Mouse (Mus musculus): ENCODE measurements at regions not wholly inside any gene's neighbourhood (a gene's known extent, or its start where the extent isn't known, plus 50 kb on each side); places are given as distances from the start of the nearest gene placed in this dataset.
A peak's percentile ranks its signal among the peaks of the same experiment; 100 is the strongest.
"Not testable (repeated sequence)": the region's sequence is repeated elsewhere in the genome, so short reads cannot be mapped to it uniquely, and the experiment has no call there.

- no peak overlapping the region for H3K4me3 ChIP-seq
- no peak overlapping the region for H3K27ac ChIP-seq
- H3K9me3 ChIP-seq (replicated peaks), result no peaks in the 10 kb centered on the region
- no peaks in the 10 kb centered on the region for H3K27me3 ChIP-seq (replicated peaks)
- no peak overlapping the region for H3K4me2 ChIP-seq
- H3K9ac ChIP-seq, result no peak overlapping the region
- no peaks in the 10 kb centered on the region for H3K36me3 ChIP-seq
- WGBS (ENCODE audit: insufficient replicate concordance), result 64% methylated on average over 8 of the region's 8 CpGs
- ATAC-seq, result no peak
- peaks cover 9% of the 10 kb centered on the region; the same call in 1 of the 2 replicates for H3K4me1 ChIP-seq
These were observed 176.7 kb upstream of the Serp2 start for GRCm38 (mm10) chr14:76733258-76733823.

GRCm38 (mm10) chr14:76731096-76731986 is 174.7 kb upstream of the Serp2 start:
- H3K4me2 ChIP-seq, result no peak overlapping the region
- H3K4me3 ChIP-seq, result no peak overlapping the region
- H3K27ac ChIP-seq, result no peak overlapping the region
- WGBS (ENCODE audit: insufficient replicate concordance), result 62% methylated on average over 19 of the region's 19 CpGs
- no peaks in the 10 kb centered on the region for H3K27me3 ChIP-seq (replicated peaks)
- no peaks in the 10 kb centered on the region for H3K36me3 ChIP-seq
- peaks cover 9% of the 10 kb centered on the region; the same call in 1 of the 2 replicates for H3K4me1 ChIP-seq
- H3K9ac ChIP-seq, result no peak overlapping the region
- H3K9me3 ChIP-seq (replicated peaks), result no peaks in the 10 kb centered on the region
- ATAC-seq, result no peak

- WGBS (ENCODE audit: insufficient replicate concordance), result 45% methylated on average over 2 of the region's 2 CpGs
- Histone ChIP-seq H3K9me3 (replicated peaks) (no peaks in the 10 kb centered on the region), H3K4me1 (peaks cover 5% of the 10 kb centered on the region; the same call in 1 of the 2 replicates), H3K27ac (no peak overlapping the region), H3K9ac (no peak overlapping the region), H3K27me3 (replicated peaks) (no peaks in the 10 kb centered on the region), H3K36me3 (no peaks in the 10 kb centered on the region), H3K4me2 (no peak overlapping the region), H3K4me3 (no peak overlapping the region)
- no peak for ATAC-seq
These were observed 169.2 kb upstream of the Serp2 start for GRCm38 (mm10) chr14:76725844-76726243.

- not testable (repeated sequence) for H3K36me3 ChIP-seq; H3K9me3 ChIP-seq (replicated peaks); ATAC-seq; H3K4me3 ChIP-seq; H3K4me2 ChIP-seq; H3K27ac ChIP-seq; H3K9ac ChIP-seq; H3K27me3 ChIP-seq (replicated peaks); H3K4me1 ChIP-seq
- WGBS (ENCODE audit: insufficient replicate concordance), result 75% methylated on average over 4 of the region's 4 CpGs
These were observed 168.5 kb upstream of the Serp2 start for GRCm38 (mm10) chr14:76725231-76725630.

- WGBS (ENCODE audit: insufficient replicate concordance), result 64% methylated on average over 8 of the region's 8 CpGs
- H3K4me1 ChIP-seq, result peaks cover 5% of the 10 kb centered on the region; the same call in 1 of the 2 replicates
- H3K4me3 ChIP-seq, result no peak overlapping the region
- H3K9me3 ChIP-seq (replicated peaks), result no peaks in the 10 kb centered on the region
- no peak overlapping the region for H3K4me2 ChIP-seq
- H3K36me3 ChIP-seq, result no peaks in the 10 kb centered on the region
- no peak for ATAC-seq
- H3K9ac ChIP-seq, result no peak overlapping the region
- H3K27ac ChIP-seq, result no peak overlapping the region
- H3K27me3 ChIP-seq (replicated peaks), result no peaks in the 10 kb centered on the region
These were observed 168.1 kb upstream of the Serp2 start for GRCm38 (mm10) chr14:76724826-76725225.

GRCm38 (mm10) chr14:76724395-76724794 is 167.7 kb upstream of the Serp2 start:
- Histone ChIP-seq H3K4me3 (no peak overlapping the region), H3K4me1 (peaks cover 5% of the 10 kb centered on the region; the same call in 1 of the 2 replicates), H3K9me3 (replicated peaks) (no peaks in the 10 kb centered on the region), H3K9ac (no peak overlapping the region), H3K4me2 (no peak overlapping the region), H3K27me3 (replicated peaks) (no peaks in the 10 kb centered on the region), H3K36me3 (no peaks in the 10 kb centered on the region), H3K27ac (no peak overlapping the region)
- no peak for ATAC-seq
- 78% methylated on average over 8 of the region's 8 CpGs for WGBS (ENCODE audit: insufficient replicate concordance)

- Histone ChIP-seq H3K36me3 (no peaks in the 10 kb centered on the region), H3K4me3 (no peak overlapping the region), H3K4me2 (no peak overlapping the region), H3K27ac (no peak overlapping the region), H3K9ac (no peak overlapping the region), H3K27me3 (replicated peaks) (no peaks in the 10 kb centered on the region), H3K4me1 (peaks cover 5% of the 10 kb centered on the region; the same call in 1 of the 2 replicates), H3K9me3 (replicated peaks) (no peaks in the 10 kb centered on the region)
- 59% methylated on average over 4 of the region's 4 CpGs for WGBS (ENCODE audit: insufficient replicate concordance)
- no peak for ATAC-seq
These were observed 166.9 kb upstream of the Serp2 start for GRCm38 (mm10) chr14:76723551-76723950.

- ATAC-seq, result no peak
- peaks cover 5% of the 10 kb centered on the region; the same call in 1 of the 2 replicates for H3K4me1 ChIP-seq
- no peak overlapping the region for H3K4me2 ChIP-seq
- no peak overlapping the region for H3K4me3 ChIP-seq
- 75% methylated on average over 5 of the region's 5 CpGs for WGBS (ENCODE audit: insufficient replicate concordance)
- H3K27me3 ChIP-seq (replicated peaks), result no peaks in the 10 kb centered on the region
- H3K9ac ChIP-seq, result no peak overlapping the region
- H3K27ac ChIP-seq, result no peak overlapping the region
- no peaks in the 10 kb centered on the region for H3K36me3 ChIP-seq
- H3K9me3 ChIP-seq (replicated peaks), result no peaks in the 10 kb centered on the region
These were observed 165.6 kb upstream of the Serp2 start for GRCm38 (mm10) chr14:76722297-76722696.

- H3K27ac ChIP-seq, result no peak overlapping the region
- WGBS (ENCODE audit: insufficient replicate concordance), result 74% methylated on average over 9 of the region's 9 CpGs
These were observed 165.1 kb upstream of the Serp2 start for GRCm38 (mm10) chr14:76721751-76722150.

GRCm38 (mm10) chr14:76717081-76717480 is 160.4 kb upstream of the Serp2 start:
- WGBS (ENCODE audit: insufficient replicate concordance), result 73% methylated on average over 3 of the region's 3 CpGs

More at GRCm38 (mm10) chr14:76721751-76722150, 165.1 kb upstream of the Serp2 start:
- no peaks in the 10 kb centered on the region for H3K36me3 ChIP-seq
- peaks cover 5% of the 10 kb centered on the region; the same call in 1 of the 2 replicates for H3K4me1 ChIP-seq
- H3K27me3 ChIP-seq (replicated peaks), result no peaks in the 10 kb centered on the region
- H3K4me2 ChIP-seq, result no peak overlapping the region
- H3K4me3 ChIP-seq, result no peak overlapping the region
- no peak overlapping the region for H3K9ac ChIP-seq
- ATAC-seq, result no peak
- H3K9me3 ChIP-seq (replicated peaks), result no peaks in the 10 kb centered on the region

GRCm38 (mm10) chr14:76714727-76715126 is 158.0 kb upstream of the Serp2 start:
- Histone ChIP-seq H3K4me2 (no peak overlapping the region), H3K4me1 (peaks cover 26% of the 10 kb centered on the region), H3K36me3 (no peaks in the 10 kb centered on the region), H3K27ac (no peak overlapping the region), H3K27me3 (replicated peaks) (no peaks in the 10 kb centered on the region), H3K4me3 (no peak overlapping the region), H3K9me3 (replicated peaks) (no peaks in the 10 kb centered on the region), H3K9ac (no peak overlapping the region)
- 40% methylated on average over 4 of the region's 4 CpGs for WGBS (ENCODE audit: insufficient replicate concordance)
- ATAC-seq, result no peak

More at GRCm38 (mm10) chr14:76717081-76717480, 160.4 kb upstream of the Serp2 start:
- no peak overlapping the region for H3K4me3 ChIP-seq
- H3K9me3 ChIP-seq (replicated peaks), result no peaks in the 10 kb centered on the region
- H3K4me2 ChIP-seq, result no peak overlapping the region
- no peaks in the 10 kb centered on the region for H3K36me3 ChIP-seq
- H3K4me1 ChIP-seq, result peaks cover 26% of the 10 kb centered on the region
- no peak for ATAC-seq
- no peak overlapping the region for H3K9ac ChIP-seq
- no peaks in the 10 kb centered on the region for H3K27me3 ChIP-seq (replicated peaks)
- no peak overlapping the region for H3K27ac ChIP-seq

GRCm38 (mm10) chr14:76713946-76714345 is 157.3 kb upstream of the Serp2 start:
- Histone ChIP-seq H3K27me3 (replicated peaks) (no peaks in the 10 kb centered on the region), H3K9me3 (replicated peaks) (no peaks in the 10 kb centered on the region), H3K36me3 (no peaks in the 10 kb centered on the region), H3K9ac (no peak overlapping the region), H3K4me3 (no peak overlapping the region), H3K4me1 (peaks cover 26% of the 10 kb centered on the region), H3K27ac (no peak overlapping the region), H3K4me2 (no peak overlapping the region)
- WGBS (ENCODE audit: insufficient replicate concordance), result 10% methylated on average over 7 of the region's 7 CpGs
- peak; percentile 61 for ATAC-seq

All from liver, embryonic 12.5 days (tissue).